Mouse (Mus musculus): ENCODE results near the gene Lix1.

DNA sequence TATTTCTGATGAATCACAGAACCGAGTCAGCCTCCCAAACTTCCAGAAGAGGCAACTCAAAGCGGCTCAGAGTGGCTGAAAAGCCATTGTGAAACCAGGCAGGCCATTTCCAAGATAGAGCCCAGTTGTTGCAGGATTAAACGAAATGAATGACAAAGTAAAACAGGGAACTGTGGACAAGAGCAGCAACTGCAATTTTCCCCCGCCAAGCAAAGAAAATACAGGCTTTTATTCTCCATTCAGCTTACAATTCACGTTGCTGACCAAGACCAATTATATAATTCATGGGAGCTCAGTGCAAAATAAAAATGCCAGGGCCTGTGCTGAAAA lies 46.9 kb downstream of the Lix1 start:
- no peak for TF ChIP-seq CTCF (IDR thresholded peaks at IDR 0.05; ENCODE audit: low read depth)
- TF ChIP-seq EP300 (IDR thresholded peaks at IDR 0.05; ENCODE audit: low read depth): no peak

Data from liver, postnatal 0 days (tissue).